Mouse (Mus musculus): ENCODE measurements around the gene Ptcra. TPM values are rescaled to one million over a fixed set of nuclear protein-coding genes. Genes with fewer than 3 reads are reported as not detected.
"Not testable (repeated sequence)": the region's sequence is repeated elsewhere in the genome, so short reads cannot be mapped to it uniquely, and the experiment has no call there.

Gene Ptcra
- not detected for total RNA-seq (2021)
- long read RNA-seq, experiment 1, partial matches to known transcripts, result 0 of 1 reads
- long read RNA-seq, experiment 1, other reads (novel, unspliced or antisense), result 1 of 1 reads
- long read RNA-seq, experiment 2, partial matches to known transcripts, result 0 of 2 reads
- long read RNA-seq, experiment 2, other reads (novel, unspliced or antisense), result 2 of 2 reads

DNA sequence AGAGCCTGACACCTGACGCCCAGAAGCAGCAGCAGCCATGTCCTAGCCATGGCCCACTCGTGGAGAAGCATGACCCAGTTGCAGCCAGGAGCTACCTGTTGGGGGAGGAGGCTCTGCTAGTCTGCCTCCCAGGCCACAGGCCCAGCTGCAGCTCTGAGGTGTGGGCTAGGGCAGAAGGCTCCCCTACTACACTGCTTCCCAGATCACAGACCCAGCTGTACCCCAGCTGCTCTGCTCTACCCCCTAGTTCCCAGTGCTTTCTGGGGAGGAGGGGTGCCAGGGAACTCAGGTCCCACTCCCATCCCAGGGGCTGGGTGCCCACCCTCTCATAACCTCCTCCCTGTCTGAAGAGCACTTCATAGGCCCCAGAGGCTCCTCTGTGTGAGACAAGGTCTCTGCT is at the start of gene Ptcra:
Gene Ptcra (minus strand): TSS at position 169 of the 400 bp plus-strand sequence.
- no peak for DNase-seq

GRCm38 (mm10) chr17:46812442-46812841 is 48.9 kb upstream of the Ptcra start:
- no peak for DNase-seq

DNA sequence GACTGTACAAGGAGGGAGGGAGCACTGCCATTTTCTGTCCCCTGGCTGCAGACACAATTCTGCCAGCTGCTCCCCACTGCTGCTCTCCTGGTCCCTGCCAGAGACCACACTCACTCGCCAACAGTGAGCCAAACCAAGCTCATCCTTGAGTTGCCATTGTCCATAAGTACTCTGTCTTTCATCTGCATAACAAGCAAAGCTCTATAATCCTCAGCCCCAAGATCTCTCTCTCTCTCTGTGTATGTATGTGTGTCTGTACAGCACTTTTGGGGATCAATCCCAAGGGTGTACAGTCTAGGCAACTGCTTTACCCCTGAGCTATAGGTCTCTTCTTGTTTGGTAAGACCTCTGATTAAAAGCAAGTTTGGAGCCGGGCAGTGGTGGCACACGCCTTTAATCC is 47.2 kb upstream of the Ptcra start:
- DNase-seq, result no peak

- no peak for DNase-seq
Measured at GRCm38 (mm10) chr17:46809131-46809830, 45.8 kb upstream of the Ptcra start.

- DNase-seq, result no peak
Measured at GRCm38 (mm10) chr17:46808376-46808775, 44.9 kb upstream of the Ptcra start.

- DNase-seq, result no peak
Measured at GRCm38 (mm10) chr17:46801761-46802160, 38.2 kb upstream of the Ptcra start.

GRCm38 (mm10) chr17:46799680-46800079 is 36.2 kb upstream of the Ptcra start:
- no peak for DNase-seq

DNA sequence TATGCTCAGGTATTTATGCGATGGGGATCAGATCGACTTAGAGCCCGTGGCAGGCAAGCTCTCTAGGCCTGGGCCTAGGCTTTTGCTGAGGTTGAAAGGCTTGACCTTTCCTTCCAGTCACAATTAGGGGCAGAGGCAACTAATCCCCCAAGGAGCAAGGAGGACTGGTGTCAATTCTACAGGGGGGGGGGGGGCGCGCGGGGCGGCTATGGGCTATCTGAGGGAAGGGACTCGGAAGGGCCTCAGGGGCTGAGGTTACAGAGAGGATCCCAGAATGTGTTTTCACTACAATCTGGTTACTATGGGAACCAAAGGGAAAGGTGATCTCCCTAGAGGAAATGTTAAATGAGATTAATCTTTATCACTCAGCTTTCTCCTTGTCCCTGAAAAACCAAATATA is 33.9 kb upstream of the Ptcra start:
- DNase-seq, result no peak

DNA sequence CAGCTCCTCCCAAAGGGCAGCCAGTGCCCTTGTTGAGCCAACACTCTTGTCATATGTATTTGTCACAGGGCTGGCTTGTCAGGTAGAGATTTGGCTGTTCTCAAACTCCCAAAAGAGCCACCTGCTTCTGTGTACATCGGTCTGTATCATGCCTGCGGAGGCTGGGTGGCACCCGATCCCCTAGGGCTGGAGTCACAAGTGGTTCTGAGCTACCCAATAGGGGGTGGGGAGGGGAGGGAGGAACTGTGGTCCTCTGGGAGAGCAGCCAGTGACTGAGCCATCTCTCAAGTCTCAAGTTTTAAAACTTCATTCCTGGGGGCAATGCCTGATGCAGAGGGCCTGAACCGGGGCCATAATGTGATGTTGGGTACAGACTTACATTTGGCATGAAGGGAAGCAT is 33.2 kb upstream of the Ptcra start:
- DNase-seq, result no peak

DNA sequence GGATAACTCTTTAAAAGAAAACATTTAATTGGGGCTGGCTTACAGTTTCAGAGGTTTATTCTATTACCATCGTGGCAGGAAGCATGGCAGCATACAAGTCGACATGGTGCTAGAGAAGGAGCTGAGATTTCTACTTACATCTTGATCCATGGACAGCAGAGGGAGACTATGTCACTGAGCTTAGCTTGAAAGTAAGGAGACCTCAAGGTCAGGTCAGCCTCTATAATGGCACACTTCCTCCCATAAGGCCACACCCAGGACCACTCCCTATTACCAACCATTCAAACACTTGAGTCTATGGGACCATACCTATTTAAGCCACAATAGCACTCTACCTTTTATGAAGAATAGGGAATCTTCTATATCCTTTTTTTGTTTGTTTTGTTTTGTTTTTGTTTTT is 29.5 kb upstream of the Ptcra start:
- no peak for DNase-seq

DNA sequence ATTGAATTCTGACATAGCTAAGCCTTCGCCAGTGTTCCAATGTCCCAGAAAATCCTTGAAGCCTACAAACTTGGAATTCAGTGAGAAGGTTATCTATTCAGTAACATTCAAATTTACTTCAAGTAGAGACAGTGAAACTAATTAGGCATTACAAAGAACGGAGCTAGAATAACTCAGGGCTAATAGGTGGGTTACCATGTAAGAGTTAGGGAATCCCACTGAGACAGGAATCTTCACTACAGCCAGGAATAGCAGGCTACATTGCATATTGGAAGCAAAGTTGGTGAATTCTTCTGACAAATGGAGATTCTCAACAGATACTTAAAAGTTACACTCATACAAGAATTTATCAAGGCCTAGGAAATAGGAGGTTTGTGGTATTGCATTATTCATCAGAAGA is 24.5 kb upstream of the Ptcra start:
- not testable (repeated sequence) for DNase-seq

- no peak for DNase-seq
Measured at GRCm38 (mm10) chr17:46786952-46787351, 23.4 kb upstream of the Ptcra start.

DNA sequence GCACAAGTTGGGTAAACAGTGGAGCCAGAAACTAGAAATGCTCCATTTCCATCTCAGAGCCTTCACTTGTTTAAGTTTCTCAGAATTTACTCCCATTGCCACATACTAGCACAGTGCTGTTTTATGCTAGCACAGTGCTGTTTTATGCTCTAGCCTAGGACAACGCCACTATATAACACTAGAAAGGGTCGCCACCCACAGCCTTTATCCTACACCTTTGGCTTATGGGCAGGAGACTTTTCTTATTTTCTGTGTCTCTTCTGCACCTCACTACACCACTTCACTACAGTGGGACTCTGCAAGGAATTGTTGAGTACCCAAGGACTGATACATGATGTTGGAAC is 19.7 kb upstream of the Ptcra start:
- DNase-seq, result no peak

- DNase-seq, result peak; percentile 89
Measured at GRCm38 (mm10) chr17:46782341-46783221, 19.1 kb upstream of the Ptcra start, which contains the start of gene Rpl7l1. Gene Rpl7l1, minus strand, starts transcription at chr17:46782672.

DNA sequence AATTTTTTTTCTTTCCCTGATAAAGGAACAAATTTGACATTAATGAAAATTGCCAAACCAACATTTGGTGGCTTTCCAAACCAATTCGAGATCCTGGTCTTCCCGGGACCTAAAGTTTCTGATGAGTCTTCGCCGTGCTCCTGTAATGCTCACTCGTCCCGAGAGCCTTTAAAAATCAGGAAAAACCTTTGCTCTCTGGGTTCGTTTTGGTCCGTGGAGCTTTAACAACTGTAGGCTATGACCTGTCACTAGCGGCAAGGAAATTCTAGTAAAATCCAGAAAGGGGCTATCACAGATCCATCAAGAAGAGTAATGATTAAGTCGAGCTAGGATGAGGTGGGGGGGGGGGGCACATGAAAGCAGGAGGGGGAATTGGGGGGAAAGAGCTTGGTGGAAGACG is 18.4 kb upstream of the Ptcra start:
- DNase-seq, result no peak

DNA sequence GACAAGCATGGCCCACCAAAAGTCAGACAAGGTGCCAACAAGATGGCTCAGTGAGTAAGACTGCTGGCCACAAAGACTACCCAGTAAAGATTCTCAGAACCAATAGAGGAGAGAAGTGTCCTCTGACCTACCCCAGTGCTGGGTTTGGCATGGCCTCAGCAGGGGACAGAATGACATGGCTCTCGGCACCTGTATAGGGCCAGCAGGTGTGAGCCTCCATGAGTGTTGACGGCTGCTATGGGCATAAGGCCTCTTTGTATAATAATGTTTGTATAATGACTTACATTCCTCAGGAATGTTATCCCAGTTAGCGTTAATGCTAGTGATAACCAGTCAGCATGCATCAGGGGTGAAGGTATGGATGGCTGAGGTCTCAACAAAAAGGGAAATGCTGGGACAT is 12.6 kb upstream of the Ptcra start:
- DNase-seq, result no peak

- no peak for DNase-seq
Measured at GRCm38 (mm10) chr17:46775070-46775469, 11.6 kb upstream of the Ptcra start.

GRCm38 (mm10) chr17:46774131-46774472 is 10.6 kb upstream of the Ptcra start:
- DNase-seq, result no peak

DNA sequence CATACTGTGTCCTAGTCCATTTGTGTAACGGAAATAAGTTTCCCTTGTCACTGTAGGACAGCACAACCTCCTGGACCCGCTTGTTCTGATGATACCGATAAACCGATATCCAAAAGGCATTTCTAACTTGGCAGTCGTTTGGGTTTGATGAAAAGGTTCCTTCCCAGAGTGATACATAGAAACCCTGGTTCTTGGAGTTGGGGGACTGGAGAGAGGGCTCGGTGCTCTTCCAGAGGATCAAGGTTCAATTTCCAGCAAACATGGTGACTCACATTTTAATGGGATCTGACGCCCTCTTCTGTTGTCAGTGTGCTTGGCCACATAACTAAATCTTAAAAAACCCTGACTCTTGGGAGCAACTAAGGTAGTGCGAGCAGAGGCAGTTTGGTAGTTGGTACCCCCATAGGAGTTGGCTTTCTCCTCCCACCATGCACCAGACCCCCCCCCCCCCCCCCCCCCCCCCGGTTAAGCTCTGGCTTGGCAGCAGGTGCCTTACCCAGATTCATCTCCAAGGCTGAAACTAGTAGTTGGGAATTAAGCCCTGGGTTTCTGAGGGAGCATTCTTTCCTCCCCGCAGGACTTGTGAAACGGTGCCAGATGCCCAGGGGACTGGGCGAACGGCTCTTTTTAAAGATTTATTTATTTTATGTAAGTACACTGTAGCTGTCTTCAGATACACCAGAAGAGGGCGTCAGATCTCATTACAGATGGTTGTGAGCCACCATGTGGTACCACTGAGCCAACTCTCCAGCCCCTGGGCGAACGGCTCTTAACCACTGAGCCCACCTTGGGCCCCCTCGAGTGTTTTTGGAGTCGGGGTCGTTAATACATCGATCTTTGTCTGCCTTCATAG is 10.0 kb upstream of the Ptcra start:
- no peak for DNase-seq

- peak; percentile 84 for DNase-seq
Measured at GRCm38 (mm10) chr17:46772404-46773277, 9.1 kb upstream of the Ptcra start, which contains the start of gene 2310039H08Rik. Gene 2310039H08Rik, plus strand, starts transcription at chr17:46772635.

GRCm38 (mm10) chr17:46772038-46772403 is 8.5 kb upstream of the Ptcra start:
- DNase-seq, result no peak

Data from gastrocnemius, postnatal 25 days (tissue).